Mouse (Mus musculus): ENCODE data around the gene Gm20388.

Gm20388 gene

DNA sequence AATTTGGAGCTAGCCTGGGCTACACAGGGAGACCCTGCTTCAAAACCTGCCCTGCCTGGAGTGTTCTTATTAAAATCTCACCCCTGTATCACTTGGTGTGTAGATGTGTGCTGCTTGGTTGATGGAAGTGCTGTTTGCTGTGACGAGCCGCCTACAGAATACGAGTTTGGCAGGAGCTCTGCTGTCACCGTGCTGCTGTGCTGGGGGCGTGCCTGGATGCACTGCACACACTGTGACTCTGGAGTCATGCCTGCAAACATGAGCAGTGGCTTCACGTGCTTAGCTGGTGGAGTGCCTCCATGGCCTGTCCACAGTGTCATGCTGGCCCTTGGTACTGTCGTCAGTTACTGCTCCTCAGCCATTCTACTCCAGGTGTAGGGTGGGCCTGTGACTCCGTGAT lies 2148.3 kb downstream of the Gm20388 start:
- in situ Hi-C loops (cut with MboI) = no loop called here

DNA sequence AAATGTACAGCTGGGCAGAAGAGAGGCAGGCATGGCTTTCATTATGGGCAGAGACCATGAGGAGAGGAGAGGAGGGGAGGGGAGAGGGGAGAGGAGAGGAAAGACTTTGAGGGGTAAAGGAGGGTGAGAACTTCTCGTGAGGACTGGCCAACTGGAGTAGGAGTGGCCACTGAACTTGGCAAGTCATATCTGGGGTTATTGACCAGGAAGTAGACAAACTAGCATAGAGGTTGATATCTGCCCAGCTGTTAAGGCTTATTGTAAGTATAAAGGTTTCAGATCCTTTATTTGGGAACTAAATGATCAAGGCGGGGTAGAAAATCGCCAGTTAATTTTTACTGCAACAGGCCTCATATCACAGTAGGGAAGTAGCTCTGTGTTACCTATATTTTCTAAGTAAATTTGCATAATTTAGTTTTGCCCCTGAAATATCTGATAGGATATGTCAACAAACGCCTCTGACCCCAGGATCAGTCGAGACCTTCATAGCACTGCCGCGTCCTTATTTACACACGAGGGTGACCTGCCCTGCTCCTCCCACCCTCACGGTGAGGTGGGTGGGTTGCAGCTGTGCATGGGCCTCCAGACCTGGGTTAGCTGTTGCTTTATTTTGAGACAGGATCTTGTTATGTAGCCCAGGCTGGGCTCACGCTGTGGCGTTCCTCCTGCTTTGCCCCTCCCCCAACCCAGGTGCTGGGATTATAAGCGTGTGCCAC lies 2152.0 kb downstream of the Gm20388 start:
- in situ Hi-C loops (cut with MboI) = no loop called here

DNA sequence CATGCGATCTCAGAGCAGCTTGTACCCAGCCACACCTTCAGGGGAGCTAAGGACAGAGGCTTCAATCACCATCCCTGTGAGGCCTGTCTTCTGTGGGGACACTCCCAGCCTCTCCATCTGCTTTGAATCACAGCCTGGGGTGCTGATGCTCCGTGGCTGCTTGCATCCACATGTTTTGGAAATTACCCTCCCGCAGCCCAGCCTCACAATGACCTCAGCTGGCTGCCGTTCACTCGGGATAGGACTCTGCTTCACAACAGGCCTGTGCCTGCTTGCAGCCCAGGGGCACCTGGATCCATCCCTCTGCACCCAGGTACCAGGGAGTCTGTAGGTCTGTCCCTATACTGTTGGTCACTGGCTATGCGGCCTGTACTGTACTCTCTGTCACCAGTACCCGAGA lies 2153.7 kb downstream of the Gm20388 start:
- in situ Hi-C loops (cut with MboI) = no loop called here

DNA sequence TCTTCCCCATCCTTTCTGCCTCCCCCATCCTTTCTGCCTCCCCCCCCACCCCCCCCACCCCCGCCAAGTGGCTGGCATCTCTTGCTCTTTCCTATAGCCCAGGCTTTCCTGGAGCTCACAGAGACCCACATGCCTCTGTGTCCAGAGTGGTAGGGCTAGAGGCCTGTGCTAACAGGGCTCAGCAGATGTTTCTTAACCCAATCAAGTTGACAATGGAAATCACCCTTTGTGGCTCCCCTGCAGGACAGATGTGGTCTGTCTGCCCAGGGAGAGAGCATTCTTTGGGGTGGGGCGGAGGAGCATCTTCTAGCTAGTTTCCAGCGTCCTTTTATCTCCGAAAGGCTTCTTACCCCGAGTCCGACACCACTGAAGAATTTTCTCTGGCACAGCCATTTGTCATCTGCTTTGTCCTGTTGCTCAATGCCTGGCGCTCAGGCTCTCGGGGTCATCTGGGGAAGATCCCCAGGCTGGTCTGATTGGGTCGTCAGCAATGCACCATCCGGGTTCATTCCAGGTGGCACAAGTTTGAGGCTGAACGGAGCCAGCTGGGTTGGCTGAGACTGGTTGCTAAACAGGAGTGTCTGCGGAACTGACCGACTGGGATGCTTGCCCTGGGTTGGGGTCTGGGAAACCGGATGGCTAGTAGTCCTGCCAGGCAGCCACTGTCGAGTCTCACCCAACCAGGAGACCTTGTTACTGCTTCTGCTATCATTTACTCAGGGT lies 2157.3 kb downstream of the Gm20388 start:
- in situ Hi-C loops (cut with MboI) = no loop called here

DNA sequence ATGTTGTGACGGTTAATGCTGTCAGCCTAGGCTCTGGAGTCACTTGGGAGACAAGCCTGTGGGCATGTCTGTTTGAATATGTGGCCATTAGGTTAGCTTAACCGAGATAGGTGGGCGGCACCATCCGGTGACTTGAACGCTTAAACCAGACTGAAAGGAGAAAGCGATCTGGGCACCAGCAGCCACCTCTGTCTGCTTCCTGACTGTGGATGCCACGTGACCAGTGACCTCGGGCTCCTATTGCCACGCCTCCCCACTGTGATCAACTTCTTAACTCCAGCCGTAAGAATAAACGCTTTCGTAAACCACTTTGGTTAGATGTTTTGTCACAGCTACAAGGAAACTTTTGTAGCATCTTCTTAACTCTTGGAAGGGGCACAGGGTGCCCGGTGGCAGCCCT lies 2158.0 kb downstream of the Gm20388 start:
- in situ Hi-C loops (cut with MboI) = no loop called here

DNA sequence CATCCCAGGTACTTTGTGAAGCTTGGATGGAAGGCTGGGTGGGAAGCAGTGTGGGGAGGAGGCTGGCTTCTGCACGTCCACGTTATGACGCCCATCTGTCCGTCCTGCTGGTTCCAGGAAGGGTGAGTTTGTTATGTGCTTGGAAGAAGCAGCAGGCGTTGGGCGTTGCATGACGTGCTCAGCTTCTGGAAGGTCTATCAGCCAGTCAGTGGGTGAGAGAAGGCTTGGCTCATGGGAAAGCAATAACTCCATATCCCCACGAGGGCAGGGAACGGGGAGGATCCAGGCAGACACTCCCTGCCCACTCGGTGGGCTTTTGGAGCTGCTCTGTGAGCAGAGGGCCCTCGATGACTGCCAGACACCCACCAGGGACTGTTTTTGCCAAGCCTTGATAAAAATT lies 2158.6 kb downstream of the Gm20388 start:
- in situ Hi-C loops (cut with MboI) = no loop called here

DNA sequence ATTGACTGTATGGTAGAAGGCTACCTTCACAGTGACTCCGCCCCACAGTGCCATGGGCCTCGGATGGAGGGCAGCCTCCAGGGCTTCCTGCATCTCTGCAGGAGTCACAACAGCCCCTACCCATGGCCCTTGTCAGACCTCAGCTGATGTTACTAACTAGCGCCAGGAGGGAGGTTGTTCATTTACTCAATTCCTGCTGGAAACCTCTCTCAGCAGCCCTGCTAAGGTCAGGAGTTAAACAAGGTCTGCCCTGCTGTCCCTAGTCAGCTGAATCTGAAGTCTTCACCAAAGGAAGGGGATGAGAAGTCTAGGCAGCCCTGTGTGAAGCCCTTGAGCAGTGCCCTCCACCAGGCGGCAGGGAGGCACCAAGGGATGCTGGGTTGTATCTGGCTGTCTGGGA lies 2160.6 kb downstream of the Gm20388 start:
- in situ Hi-C loops (cut with MboI) = no loop called here

DNA sequence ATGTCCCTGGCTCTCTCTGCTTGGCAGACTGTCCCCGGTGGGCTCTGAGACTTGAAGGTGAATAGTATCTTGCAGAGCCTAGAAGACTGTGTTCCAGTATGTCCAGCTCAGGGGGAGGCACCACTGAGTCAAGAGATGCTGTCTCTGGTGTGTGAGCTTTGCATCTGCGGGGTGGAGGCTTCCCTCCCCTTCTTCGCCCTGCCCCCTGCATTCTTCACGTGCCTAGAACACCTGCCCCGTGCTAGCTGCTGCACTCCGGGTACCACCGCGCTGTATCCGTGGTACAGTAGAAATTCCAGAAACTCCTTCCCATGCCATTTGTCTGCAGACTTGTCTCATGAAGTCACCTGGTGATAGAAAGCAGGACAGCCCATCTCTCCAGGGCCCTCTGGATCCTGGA lies 2163.3 kb downstream of the Gm20388 start:
- in situ Hi-C loops (cut with MboI) = no loop called here

DNA sequence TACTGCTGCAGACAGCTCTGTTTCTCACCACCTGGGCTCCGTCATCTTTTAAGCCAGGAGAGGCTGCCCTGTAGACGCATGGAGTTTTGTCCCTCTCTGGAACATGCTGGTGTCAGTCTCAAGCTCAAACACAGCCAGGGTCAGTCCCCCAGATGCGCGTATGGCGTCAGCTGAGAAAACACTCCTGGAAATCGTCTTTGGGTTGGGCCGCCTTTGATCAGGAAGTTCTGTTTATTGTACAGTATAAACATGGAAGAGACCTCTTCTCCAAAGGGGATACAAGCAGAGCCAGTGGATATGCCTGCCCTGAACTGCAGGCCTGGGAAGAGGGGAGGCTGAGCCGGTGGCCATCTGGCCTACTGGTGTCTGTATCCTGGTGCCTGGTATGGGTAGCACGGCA lies 2163.8 kb downstream of the Gm20388 start:
- in situ Hi-C loops (cut with MboI) = no loop called here

DNA sequence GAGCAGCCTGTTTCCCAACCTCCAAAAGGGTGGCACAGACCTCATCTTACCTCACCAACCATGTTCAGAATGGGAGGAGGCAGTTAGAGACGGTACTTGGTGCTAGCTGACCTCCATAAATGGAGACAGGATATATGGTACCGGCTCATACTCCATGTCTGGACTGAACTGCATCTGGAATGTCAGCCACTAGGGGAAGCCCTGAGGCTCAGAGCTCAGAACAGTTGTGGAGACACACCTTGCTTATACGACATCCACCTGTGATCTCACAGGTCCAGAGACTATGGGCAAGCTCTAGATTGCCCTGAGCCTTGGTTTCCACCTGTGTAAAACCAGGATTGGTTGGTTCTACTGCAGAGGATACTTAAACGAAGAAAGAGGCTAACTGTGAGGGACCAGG lies 2164.3 kb downstream of the Gm20388 start:
- in situ Hi-C loops (cut with MboI) = no loop called here

DNA sequence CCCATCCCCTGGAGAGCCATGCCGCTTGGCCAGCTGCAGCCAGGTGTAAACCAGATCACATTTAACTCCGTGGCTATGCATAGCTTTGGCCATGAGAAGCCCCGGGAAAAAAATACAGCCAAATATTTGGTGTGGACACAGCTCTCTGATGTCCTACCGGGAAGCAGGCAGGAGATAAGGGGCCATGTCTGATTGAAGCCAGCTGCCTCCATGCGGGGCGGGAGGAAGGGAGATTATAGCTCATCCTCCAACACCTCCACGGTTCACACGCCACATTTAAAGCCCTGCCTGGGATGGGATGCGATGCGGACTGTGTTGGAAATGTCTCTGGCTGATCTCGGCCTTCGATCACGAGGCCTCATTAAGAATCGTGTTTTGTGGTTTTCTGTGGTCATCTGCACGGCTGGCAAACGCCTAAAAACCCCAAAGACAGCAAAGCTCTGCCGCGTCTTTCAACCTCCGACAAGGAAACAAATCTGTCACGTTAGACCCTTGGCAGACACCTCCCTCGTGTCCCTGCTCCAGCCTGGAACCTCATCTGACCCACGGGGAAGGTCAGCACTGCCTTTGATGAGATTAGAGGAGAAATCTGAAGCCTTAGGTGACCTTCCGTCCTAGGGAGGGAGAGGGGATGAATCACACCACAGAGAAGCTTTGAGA lies 2165.7 kb downstream of the Gm20388 start:
- in situ Hi-C loops (cut with MboI) = no loop called here

DNA sequence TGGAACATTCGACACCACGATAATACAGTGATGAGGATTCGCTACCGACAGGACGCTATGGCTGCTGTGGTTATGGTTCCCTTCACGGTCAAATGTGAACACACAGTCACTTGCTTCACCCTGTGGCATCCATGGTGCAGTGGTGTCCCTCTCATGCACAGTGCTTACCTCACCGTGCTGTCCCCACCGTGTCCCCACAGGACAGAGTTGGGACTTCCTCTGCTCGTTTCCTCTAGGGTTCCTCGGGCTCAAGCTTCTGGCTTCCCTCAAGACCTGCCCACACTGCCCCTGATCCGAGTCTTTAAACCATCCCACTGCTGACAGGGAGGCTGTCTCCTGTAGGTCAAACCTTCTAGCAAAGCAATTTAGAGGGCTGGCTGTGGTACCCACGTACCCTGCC lies 2167.7 kb downstream of the Gm20388 start:
- in situ Hi-C loops (cut with MboI) = no loop called here

DNA sequence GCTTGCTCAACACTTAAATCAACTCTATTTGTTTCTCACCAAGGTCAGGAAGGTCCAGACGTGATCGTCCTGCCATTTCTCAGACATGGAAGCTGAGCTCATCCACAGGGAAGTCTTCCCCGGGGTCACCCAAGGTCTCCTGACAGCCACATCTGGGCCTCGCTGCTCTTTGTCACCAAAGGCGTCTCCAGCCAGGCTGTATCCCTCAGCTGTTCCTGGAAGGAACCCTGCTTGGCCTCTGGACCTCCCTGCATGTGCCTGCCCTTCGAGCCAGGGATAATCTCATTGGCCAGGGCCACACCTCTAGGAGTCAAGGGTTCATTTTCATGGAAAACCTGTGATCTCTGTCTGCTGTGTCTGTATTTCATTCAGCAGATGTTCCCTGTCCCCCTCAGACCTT lies 2168.5 kb downstream of the Gm20388 start:
- in situ Hi-C loops (cut with MboI) = no loop called here

DNA sequence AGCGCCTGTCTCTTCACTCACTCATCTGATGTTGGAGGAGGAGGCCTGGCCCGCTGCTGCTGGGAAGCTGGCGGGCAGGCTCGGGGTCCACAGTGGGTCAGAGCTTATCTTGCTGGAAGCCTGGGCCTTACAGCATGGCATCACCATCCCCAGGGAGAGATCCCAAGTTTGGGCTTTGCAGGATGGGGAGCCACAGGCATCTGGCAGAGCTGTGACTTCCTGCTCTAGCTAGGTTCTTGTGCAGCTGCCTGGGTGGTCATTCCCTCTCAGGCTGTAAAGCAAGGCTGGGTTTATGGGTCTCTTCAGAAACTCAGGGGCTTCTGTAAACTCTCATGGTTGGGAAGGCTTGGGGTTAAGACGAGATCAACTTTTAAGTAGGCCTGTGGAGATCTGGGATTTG lies 2169.7 kb downstream of the Gm20388 start:
- in situ Hi-C loops (cut with MboI) = no loop called here

DNA sequence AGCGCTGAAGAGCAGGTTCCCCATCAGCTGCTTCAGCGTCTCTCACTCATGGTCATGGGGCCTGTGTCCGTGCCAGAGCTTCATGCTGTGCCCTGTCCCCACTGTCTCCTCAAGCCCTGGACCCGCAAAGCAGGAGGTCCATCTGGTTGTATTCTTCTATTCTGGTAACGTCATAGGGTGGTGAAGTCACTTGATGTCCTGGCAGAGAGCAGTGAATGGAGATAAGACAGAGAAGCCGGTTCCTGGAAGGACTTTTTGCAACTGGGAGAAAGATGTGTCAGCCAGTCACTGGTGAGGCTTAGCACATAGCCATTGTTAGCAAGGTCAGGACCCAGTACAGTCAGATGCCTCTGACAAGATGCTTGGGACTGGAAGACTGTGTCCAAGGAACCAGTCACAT lies 2172.8 kb downstream of the Gm20388 start:
- in situ Hi-C loops (cut with MboI) = no loop called here

DNA sequence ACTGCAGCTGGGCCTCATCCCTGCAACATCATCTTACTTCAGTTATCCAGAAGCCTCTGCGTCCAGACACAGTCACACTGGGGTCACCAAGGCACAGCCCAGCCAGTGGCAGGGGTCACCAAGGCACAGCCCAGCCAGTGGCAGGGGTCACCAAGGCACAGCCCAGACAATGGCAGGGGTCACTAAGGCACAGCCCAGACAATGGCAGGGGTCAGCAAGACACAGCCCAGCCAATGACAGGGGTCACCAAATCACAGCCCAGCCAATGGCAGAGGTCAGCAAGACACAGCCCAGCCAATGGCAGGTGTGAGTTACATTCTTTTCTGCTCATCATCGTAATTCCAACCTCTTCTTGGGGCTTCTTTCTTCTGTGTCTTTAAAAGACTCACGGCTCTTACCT lies 2173.5 kb downstream of the Gm20388 start:
- in situ Hi-C loops (cut with MboI) = no loop called here

DNA sequence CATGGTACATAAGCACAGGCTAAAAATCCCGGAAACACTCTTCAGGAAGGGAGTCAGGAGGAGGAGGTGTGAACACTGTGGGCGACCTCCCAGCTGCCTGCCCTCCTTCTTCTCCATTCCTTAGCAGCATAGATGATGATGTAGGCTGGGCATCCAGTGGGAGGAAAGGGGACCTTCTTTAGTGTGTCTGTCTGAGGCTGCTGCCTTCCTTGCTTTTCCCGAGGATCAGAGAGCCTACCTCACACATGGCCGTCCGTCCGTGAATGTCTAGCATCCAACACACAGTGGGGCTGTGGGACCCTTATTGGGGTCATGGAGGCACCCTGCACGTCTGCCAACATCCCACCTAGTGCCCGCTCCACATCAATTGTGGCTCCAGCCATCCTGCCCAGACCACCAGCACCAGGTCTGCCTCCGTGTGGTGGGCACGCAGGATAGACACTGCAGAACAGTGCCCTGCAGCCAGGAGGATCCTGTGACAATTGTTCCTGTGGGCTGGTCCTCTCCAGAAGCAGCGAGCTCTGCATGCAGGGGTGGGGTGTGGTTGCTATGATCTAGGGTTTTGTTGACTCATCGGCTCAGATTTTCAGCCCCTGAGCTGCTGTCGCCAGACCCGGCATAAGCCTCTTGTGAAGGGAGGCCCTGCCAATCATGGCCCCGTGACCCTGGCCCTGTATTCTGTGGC lies 2174.2 kb downstream of the Gm20388 start:
- in situ Hi-C loops (cut with MboI) = no loop called here

DNA sequence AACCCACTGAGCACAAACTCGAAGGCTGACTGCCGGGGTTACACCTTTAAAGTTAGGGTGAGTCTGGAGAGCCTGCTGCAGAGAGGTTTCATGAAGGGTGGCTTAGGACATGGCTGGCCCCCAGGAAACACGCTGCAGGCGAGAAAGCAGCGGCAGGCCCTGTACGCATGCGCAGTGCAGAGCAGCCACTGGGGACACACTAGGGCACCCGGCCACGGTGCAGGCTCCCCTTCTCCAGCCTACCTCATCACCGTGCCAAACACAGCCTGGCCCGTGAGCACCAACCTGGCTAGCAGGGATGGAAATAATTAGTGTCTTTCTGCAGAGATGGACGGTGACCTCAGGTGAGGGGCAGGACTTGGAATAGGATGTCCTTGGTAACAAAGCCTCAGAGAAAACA lies 2175.4 kb downstream of the Gm20388 start:
- in situ Hi-C loops (cut with MboI) = no loop called here

DNA sequence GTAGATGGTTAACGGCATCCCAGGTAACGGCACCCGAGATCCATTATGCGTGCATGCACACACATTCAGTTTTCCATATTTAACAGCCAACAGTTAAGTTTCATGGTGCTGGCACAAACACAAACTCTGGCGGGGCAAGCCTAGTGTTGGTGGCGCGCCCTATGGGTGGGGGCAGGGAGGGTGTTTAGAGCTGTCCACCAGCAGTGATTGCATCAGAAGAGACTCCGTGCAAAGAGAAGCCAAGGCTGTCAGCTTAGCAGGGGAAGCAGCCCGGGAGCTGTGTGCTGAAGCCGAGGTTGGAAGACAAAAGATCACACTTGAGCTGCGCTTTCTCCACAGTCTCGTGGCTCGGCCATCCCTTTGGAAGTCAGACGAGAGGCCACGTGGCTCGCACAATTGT lies 2178.0 kb downstream of the Gm20388 start:
- in situ Hi-C loops (cut with MboI) = no loop called here

DNA sequence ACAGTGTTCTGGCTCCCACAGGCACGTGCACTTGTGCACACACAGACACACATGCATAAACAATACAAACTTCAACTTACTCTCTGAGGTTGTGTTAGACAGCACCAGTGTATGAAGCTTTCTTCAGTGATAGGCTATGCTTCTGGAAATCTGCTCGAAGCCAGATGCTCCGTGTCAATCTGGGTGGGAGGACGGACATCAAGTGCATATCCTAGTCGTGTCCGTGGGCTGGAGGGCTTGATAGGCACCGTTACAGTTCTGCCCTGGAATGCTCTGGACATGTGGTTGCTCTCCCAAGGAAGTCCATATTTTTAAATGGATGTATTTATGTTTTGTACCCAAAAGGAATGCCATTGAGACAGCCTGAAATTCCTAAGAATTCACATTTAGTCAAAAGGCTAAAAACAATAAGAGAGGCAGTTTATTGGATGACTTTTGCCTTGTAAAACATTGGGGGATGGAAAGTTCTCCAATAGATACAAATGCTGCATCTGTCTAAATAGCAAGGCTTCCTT lies 2178.6 kb downstream of the Gm20388 start:
- in situ Hi-C loops (cut with MboI) = no loop called here

DNA sequence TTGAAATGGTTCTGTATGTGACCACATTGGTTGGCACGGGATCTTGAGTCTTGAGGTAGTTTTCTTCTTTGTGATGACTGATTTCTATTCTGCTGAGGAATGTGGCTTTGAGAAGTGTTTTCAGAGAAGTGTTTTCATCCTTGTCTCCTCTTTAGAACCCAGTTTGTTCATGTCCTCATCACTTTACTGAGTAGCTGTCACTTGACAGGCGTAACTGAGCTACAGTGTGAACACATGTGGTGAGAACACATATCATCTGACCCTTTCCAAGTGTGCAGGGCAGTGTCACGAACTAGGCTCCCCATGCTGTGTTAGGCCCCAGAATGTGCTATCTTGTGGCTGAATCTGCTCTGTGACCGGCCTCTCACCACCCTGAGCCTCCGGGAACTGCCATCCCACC lies 2181.8 kb downstream of the Gm20388 start:
- in situ Hi-C loops (cut with MboI) = no loop called here

DNA sequence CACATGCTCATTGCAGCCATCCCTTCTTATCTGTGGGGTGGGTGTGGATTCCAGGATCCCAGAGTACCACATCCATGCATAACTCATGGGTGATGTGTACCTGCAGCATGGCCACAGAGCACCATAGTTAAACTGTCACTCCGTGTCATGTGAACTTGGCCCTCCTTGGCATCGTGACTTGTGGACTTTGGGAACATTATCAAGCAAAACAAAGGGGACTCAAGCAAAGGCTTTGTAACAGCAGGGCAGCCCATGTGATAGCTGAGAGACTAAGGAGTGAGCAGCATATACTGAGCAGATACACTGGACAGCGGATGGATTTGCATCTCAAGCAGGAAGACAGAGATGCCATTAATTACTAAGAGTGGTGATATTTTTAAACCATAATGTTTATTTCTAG lies 2188.1 kb downstream of the Gm20388 start:
- in situ Hi-C loops (cut with MboI) = no loop called here
